Mouse (Mus musculus): ENCODE results near the gene Cbx7. TPM values are rescaled to one million over a fixed set of nuclear protein-coding genes. Genes with fewer than 3 reads are reported as not detected.

Gene Cbx7
- polyA plus RNA-seq, 1 experiment: 75.9 TPM

- H3K4me1 ChIP-seq (ENCODE audit: control insufficient read depth, insufficient read depth, low read length): peaks cover 29% of the 10 kb centered on the region
- 37% methylated on average over 3 of the region's 3 CpGs for WGBS
- peak overlapping the region; percentile 20 for H3K4me3 ChIP-seq (replicated peaks; ENCODE audit: extremely low read depth, low read depth, low read length)
- TF ChIP-seq CTCF (IDR thresholded peaks at IDR 0.05; ENCODE audit: insufficient read depth, low read length) (no peak), POLR2A (IDR thresholded peaks at IDR 0.05; ENCODE audit: borderline replicate concordance, extremely low read depth, low read depth, low read length) (no peak)
- no peak for DNase-seq
These were observed 77.1 kb downstream of the Cbx7 start for GRCm38 (mm10) chr15:79893824-79894123.

GRCm38 (mm10) chr15:79892995-79893823 lies 77.7 kb downstream of the Cbx7 start:
- DNase-seq: no peak
- 0 out of 2 replicates have a peak, but pooled peaks have one; percentile 8 for TF ChIP-seq POLR2A (IDR thresholded peaks at IDR 0.05; ENCODE audit: borderline replicate concordance, extremely low read depth, low read depth, low read length)
- no peak for TF ChIP-seq CTCF (IDR thresholded peaks at IDR 0.05; ENCODE audit: insufficient read depth, low read length)
- H3K4me1 ChIP-seq (ENCODE audit: control insufficient read depth, insufficient read depth, low read length): peaks cover 27% of the 10 kb centered on the region
- 43% methylated on average over 15 of the region's 15 CpGs for WGBS
- H3K4me3 ChIP-seq (replicated peaks; ENCODE audit: extremely low read depth, low read depth, low read length): peak overlapping the region; percentile 91

GRCm38 (mm10) chr15:79892213-79892541 lies 78.7 kb downstream of the Cbx7 start:
- DNase-seq: no peak
- under 1% methylated on average over 12 of the region's 12 CpGs for WGBS
- TF ChIP-seq POLR2A (IDR thresholded peaks at IDR 0.05; ENCODE audit: borderline replicate concordance, extremely low read depth, low read depth, low read length) (peak; percentile 74; the same call in 1 of the 2 replicates), CTCF (IDR thresholded peaks at IDR 0.05; ENCODE audit: insufficient read depth, low read length) (no peak)
- Histone ChIP-seq H3K4me1 (ENCODE audit: control insufficient read depth, insufficient read depth, low read length) (peaks cover 27% of the 10 kb centered on the region), H3K4me3 (replicated peaks; ENCODE audit: extremely low read depth, low read depth, low read length) (peak overlapping the region; percentile 91)

GRCm38 (mm10) chr15:79891436-79892212 lies 79.3 kb downstream of the Cbx7 start, which contains the start of gene Apobec3:
TSS of gene Apobec3 (plus strand) at chr15:79891659.
- H3K4me1 ChIP-seq (ENCODE audit: control insufficient read depth, insufficient read depth, low read length): peaks cover 26% of the 10 kb centered on the region
- TF ChIP-seq CTCF (IDR thresholded peaks at IDR 0.05; ENCODE audit: insufficient read depth, low read length) (peak; percentile 87), POLR2A (IDR thresholded peaks at IDR 0.05; ENCODE audit: borderline replicate concordance, extremely low read depth, low read depth, low read length) (peak; percentile 45; the same call in 1 of the 2 replicates)
- 1% methylated on average over 20 of the region's 20 CpGs for WGBS
- DNase-seq: peak; percentile 79
- H3K4me3 ChIP-seq (replicated peaks; ENCODE audit: extremely low read depth, low read depth, low read length): peak within 1 kb of the TSS; percentile 91

- WGBS: 61% methylated on average over 5 of the region's 5 CpGs
- no peak for DNase-seq
- TF ChIP-seq POLR2A (IDR thresholded peaks at IDR 0.05; ENCODE audit: borderline replicate concordance, extremely low read depth, low read depth, low read length): no peak
- TF ChIP-seq CTCF (IDR thresholded peaks at IDR 0.05; ENCODE audit: insufficient read depth, low read length): no peak
- Histone ChIP-seq H3K4me1 (ENCODE audit: control insufficient read depth, insufficient read depth, low read length) (peaks cover 2% of the 10 kb centered on the region; the same call in 1 of the 2 replicates), H3K4me3 (replicated peaks; ENCODE audit: extremely low read depth, low read depth, low read length) (no peak overlapping the region)
These were observed 86.1 kb downstream of the Cbx7 start for GRCm38 (mm10) chr15:79884820-79885219.

- peak overlapping the region; percentile 63 for H3K4me3 ChIP-seq (replicated peaks; ENCODE audit: extremely low read depth, low read depth, low read length)
- under 1% methylated on average over 30 of the region's 30 CpGs for WGBS
- TF ChIP-seq POLR2A (IDR thresholded peaks at IDR 0.05; ENCODE audit: borderline replicate concordance, extremely low read depth, low read depth, low read length) (peak; percentile 65; the same call in 1 of the 2 replicates), CTCF (IDR thresholded peaks at IDR 0.05; ENCODE audit: insufficient read depth, low read length) (peak; percentile 46)
These were observed 87.5 kb downstream of the Cbx7 start for GRCm38 (mm10) chr15:79883352-79883822.

GRCm38 (mm10) chr15:79882623-79883267 lies 88.2 kb downstream of the Cbx7 start:
- 30% methylated on average over 19 of the region's 19 CpGs for WGBS
- no peak for DNase-seq

More at GRCm38 (mm10) chr15:79883352-79883822, 87.5 kb downstream of the Cbx7 start:
- H3K4me1 ChIP-seq (ENCODE audit: control insufficient read depth, insufficient read depth, low read length): peaks cover 6% of the 10 kb centered on the region; the same call in 1 of the 2 replicates
- peak; percentile 93 for DNase-seq

GRCm38 (mm10) chr15:79880477-79880876 lies 90.4 kb downstream of the Cbx7 start:
- DNase-seq: no peak
- H3K4me1 ChIP-seq (ENCODE audit: control insufficient read depth, insufficient read depth, low read length): peaks cover 6% of the 10 kb centered on the region; the same call in 1 of the 2 replicates
- TF ChIP-seq CTCF (IDR thresholded peaks at IDR 0.05; ENCODE audit: insufficient read depth, low read length) (no peak), POLR2A (IDR thresholded peaks at IDR 0.05; ENCODE audit: borderline replicate concordance, extremely low read depth, low read depth, low read length) (no peak)
- 83% methylated on average over 3 of the region's 3 CpGs for WGBS
- no peak overlapping the region for H3K4me3 ChIP-seq (replicated peaks; ENCODE audit: extremely low read depth, low read depth, low read length)

More at GRCm38 (mm10) chr15:79882623-79883267, 88.2 kb downstream of the Cbx7 start:
- H3K4me3 ChIP-seq (replicated peaks; ENCODE audit: extremely low read depth, low read depth, low read length): peak overlapping the region; percentile 17
- TF ChIP-seq CTCF (IDR thresholded peaks at IDR 0.05; ENCODE audit: insufficient read depth, low read length): no peak
- TF ChIP-seq POLR2A (IDR thresholded peaks at IDR 0.05; ENCODE audit: borderline replicate concordance, extremely low read depth, low read depth, low read length): no peak
- peaks cover 6% of the 10 kb centered on the region; the same call in 1 of the 2 replicates for H3K4me1 ChIP-seq (ENCODE audit: control insufficient read depth, insufficient read depth, low read length)

GRCm38 (mm10) chr15:79879319-79879718 lies 91.6 kb downstream of the Cbx7 start:
- WGBS: 11% methylated on average over 13 of the region's 13 CpGs
- H3K4me3 ChIP-seq (replicated peaks; ENCODE audit: extremely low read depth, low read depth, low read length): no peak overlapping the region
- TF ChIP-seq CTCF (IDR thresholded peaks at IDR 0.05; ENCODE audit: insufficient read depth, low read length) (no peak), POLR2A (IDR thresholded peaks at IDR 0.05; ENCODE audit: borderline replicate concordance, extremely low read depth, low read depth, low read length) (peak; percentile 70; the same call in 1 of the 2 replicates)
- peak; percentile 89 for DNase-seq
- H3K4me1 ChIP-seq (ENCODE audit: control insufficient read depth, insufficient read depth, low read length): peaks cover 6% of the 10 kb centered on the region; the same call in 1 of the 2 replicates
